Mouse (Mus musculus): ENCODE measurements at regions not wholly inside any gene's neighbourhood (a gene's known extent, or its start where the extent isn't known, plus 50 kb on each side); places are given as distances from the start of the nearest gene placed in this dataset.
"Not testable (repeated sequence)": the region's sequence is repeated elsewhere in the genome, so short reads cannot be mapped to it uniquely, and the experiment has no call there.

DNA sequence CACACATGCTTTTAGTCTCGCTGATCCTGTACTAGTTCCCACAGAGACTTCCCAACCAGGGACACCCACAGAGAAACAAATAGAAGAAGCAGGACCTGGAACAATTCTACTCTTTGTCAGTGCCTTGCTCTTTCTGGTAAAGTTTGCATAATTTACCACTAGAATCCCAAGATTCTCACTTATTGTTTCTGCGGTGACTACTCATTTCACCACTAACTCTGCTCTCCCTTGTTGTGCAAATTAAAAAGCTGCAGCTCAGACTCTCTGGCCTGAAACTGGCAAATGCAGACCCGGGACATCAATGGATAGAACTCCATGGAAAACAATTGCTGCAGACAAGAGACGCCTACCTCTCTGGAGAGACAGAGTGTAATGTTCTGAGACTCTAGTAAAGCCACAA lies 348.4 kb upstream of the Tbl1xr1 start:
- H3K36me3 ChIP-seq (replicated peaks), result no peaks in the 10 kb centered on the region
- H3K9me3 ChIP-seq, result no peaks in the 10 kb centered on the region
- no peak overlapping the region for H3K27ac ChIP-seq
- H3K4me3 ChIP-seq, result no peak overlapping the region
- no peak overlapping the region for H3K9ac ChIP-seq
- no peaks in the 10 kb centered on the region for H3K27me3 ChIP-seq (replicated peaks)
- H3K4me1 ChIP-seq, result peaks cover 4% of the 10 kb centered on the region; the same call in 1 of the 2 replicates
- no peak overlapping the region for H3K4me2 ChIP-seq
- 18% methylated on average over 4 of the region's 4 CpGs for WGBS
- no peak for ATAC-seq (replicated peaks)

DNA sequence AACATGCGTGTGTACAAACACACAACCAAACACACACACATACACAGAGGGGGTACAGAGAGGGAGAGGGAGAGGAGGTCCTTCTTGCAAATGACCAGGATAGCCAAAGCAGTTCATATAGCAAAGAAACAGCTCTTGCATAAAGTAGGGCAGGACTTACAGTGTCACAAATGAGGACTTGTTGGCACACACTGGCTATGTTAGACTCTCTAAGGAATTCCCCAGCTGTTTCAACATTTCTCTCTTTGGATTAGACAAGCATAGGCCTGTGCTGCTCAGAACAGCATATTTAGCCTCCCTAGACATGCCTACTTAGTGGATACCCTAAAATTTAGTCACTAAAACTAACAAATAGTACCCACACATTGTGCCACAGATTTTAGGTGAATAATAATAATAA lies 347.1 kb upstream of the Tbl1xr1 start:
- peaks cover 4% of the 10 kb centered on the region; the same call in 1 of the 2 replicates for H3K4me1 ChIP-seq
- H3K9ac ChIP-seq, result no peak overlapping the region
- no peaks in the 10 kb centered on the region for H3K9me3 ChIP-seq
- H3K4me3 ChIP-seq, result no peak overlapping the region
- no peak overlapping the region for H3K27ac ChIP-seq
- H3K36me3 ChIP-seq (replicated peaks), result no peaks in the 10 kb centered on the region
- no peak for ATAC-seq (replicated peaks)
- WGBS, result 92% methylated on average over 1 of the region's 1 CpGs
- H3K4me2 ChIP-seq, result no peak overlapping the region
- no peaks in the 10 kb centered on the region for H3K27me3 ChIP-seq (replicated peaks)

- H3K36me3 ChIP-seq (replicated peaks), result not testable (repeated sequence)
- WGBS, result 97% methylated on average over 2 of the region's 2 CpGs
Observed at GRCm38 (mm10) chr3:21735688-21736087, 340.8 kb upstream of the Tbl1xr1 start.

DNA sequence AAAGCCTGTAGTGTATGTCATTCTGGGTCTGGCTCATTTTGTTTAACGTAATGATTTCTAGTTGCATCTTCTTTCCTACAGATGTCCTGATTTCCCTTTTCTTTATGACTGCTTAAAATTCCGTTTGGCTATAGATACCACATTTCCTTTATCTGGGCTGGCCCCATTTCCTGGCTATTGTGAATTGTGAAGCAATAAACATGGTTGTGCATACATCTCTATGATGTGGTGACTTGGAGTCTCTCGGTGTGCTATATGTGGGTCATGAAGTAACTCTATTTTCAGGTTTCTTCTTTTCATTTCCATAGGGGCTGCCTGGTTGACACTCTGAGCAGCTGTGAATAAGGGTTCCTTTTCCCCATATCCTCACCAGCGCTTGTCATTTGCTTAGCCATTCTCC lies 336.7 kb upstream of the Tbl1xr1 start:
- 87% methylated on average over 4 of the region's 4 CpGs for WGBS

More at GRCm38 (mm10) chr3:21735688-21736087, 340.8 kb upstream of the Tbl1xr1 start:
- H3K9me3 ChIP-seq; ATAC-seq (replicated peaks); H3K4me3 ChIP-seq; H3K27ac ChIP-seq; H3K4me2 ChIP-seq; H3K4me1 ChIP-seq; H3K27me3 ChIP-seq (replicated peaks); H3K9ac ChIP-seq: not testable (repeated sequence)

DNA sequence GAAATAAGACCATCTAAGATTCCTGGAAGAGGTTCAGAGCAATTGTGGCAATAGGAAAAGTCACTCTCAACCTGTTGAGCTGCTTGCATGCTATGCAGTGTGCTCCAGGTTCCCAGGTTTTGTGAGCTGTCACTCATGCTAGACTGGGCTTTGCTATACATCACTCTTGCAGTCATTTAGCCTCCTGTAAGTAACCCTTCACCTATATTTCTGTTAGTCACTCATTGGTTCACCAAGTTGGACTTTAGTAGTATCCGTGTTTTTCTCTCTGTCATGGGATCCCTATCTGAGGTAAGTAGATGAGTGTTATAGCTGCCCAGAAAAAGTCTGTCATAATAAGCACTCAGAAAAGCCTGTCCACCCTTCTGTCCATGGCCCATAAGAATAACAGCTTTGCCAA lies 332.3 kb upstream of the Tbl1xr1 start:
- no peak overlapping the region for H3K4me3 ChIP-seq
- no peak overlapping the region for H3K9ac ChIP-seq
- no peak overlapping the region for H3K27ac ChIP-seq
- no peaks in the 10 kb centered on the region for H3K9me3 ChIP-seq
- H3K27me3 ChIP-seq (replicated peaks), result no peaks in the 10 kb centered on the region
- 91% methylated on average over 1 of the region's 1 CpGs for WGBS
- H3K36me3 ChIP-seq (replicated peaks), result no peaks in the 10 kb centered on the region
- no peak overlapping the region for H3K4me2 ChIP-seq
- no peaks in the 10 kb centered on the region for H3K4me1 ChIP-seq
- no peak for ATAC-seq (replicated peaks)

More for the DNA sequence above, 336.7 kb upstream of the Tbl1xr1 start:
- H3K4me1 ChIP-seq, result no peaks in the 10 kb centered on the region
- H3K27ac ChIP-seq, result no peak overlapping the region
- no peak overlapping the region for H3K4me3 ChIP-seq
- H3K4me2 ChIP-seq, result no peak overlapping the region
- no peaks in the 10 kb centered on the region for H3K27me3 ChIP-seq (replicated peaks)
- no peaks in the 10 kb centered on the region for H3K36me3 ChIP-seq (replicated peaks)
- no peak for ATAC-seq (replicated peaks)
- no peak overlapping the region for H3K9ac ChIP-seq
- H3K9me3 ChIP-seq, result no peaks in the 10 kb centered on the region

GRCm38 (mm10) chr3:21760516-21761218 lies 315.8 kb upstream of the Tbl1xr1 start:
- H3K27ac ChIP-seq, result no peak overlapping the region
- H3K27me3 ChIP-seq (replicated peaks), result no peaks in the 10 kb centered on the region
- WGBS, result 88% methylated on average over 2 of the region's 2 CpGs
- no peak overlapping the region for H3K4me2 ChIP-seq
- no peak overlapping the region for H3K4me3 ChIP-seq
- no peak for ATAC-seq (replicated peaks)
- H3K36me3 ChIP-seq (replicated peaks), result no peaks in the 10 kb centered on the region
- no peaks in the 10 kb centered on the region for H3K9me3 ChIP-seq
- no peak overlapping the region for H3K9ac ChIP-seq
- no peaks in the 10 kb centered on the region for H3K4me1 ChIP-seq

- H3K27ac ChIP-seq, result no peak overlapping the region
- H3K9me3 ChIP-seq, result no peaks in the 10 kb centered on the region
- no peaks in the 10 kb centered on the region for H3K36me3 ChIP-seq (replicated peaks)
- no peak overlapping the region for H3K4me3 ChIP-seq
- no peak overlapping the region for H3K4me2 ChIP-seq
- no peak overlapping the region for H3K9ac ChIP-seq
- no peaks in the 10 kb centered on the region for H3K4me1 ChIP-seq
- ATAC-seq (replicated peaks), result no peak
- H3K27me3 ChIP-seq (replicated peaks), result no peaks in the 10 kb centered on the region
Observed at GRCm38 (mm10) chr3:21761219-21761600, 315.2 kb upstream of the Tbl1xr1 start.

- H3K4me3 ChIP-seq, result no peak overlapping the region
- ATAC-seq (replicated peaks), result no peak
- WGBS, result 85% methylated on average over 3 of the region's 3 CpGs
Observed at GRCm38 (mm10) chr3:21761909-21762308, 314.5 kb upstream of the Tbl1xr1 start.

GRCm38 (mm10) chr3:21768081-21768480 lies 308.4 kb upstream of the Tbl1xr1 start:
- Histone ChIP-seq H3K9ac (no peak overlapping the region), H3K4me2 (no peak overlapping the region), H3K4me3 (no peak overlapping the region), H3K4me1 (peaks cover 5% of the 10 kb centered on the region; the same call in 1 of the 2 replicates), H3K27me3 (replicated peaks) (no peaks in the 10 kb centered on the region), H3K27ac (no peak overlapping the region), H3K9me3 (no peaks in the 10 kb centered on the region), H3K36me3 (replicated peaks) (no peaks in the 10 kb centered on the region)
- WGBS, result 100% methylated on average over 1 of the region's 1 CpGs
- ATAC-seq (replicated peaks), result no peak

More at GRCm38 (mm10) chr3:21761909-21762308, 314.5 kb upstream of the Tbl1xr1 start:
- Histone ChIP-seq H3K9ac (no peak overlapping the region), H3K4me2 (no peak overlapping the region), H3K4me1 (no peaks in the 10 kb centered on the region), H3K27ac (no peak overlapping the region), H3K36me3 (replicated peaks) (no peaks in the 10 kb centered on the region), H3K27me3 (replicated peaks) (no peaks in the 10 kb centered on the region), H3K9me3 (no peaks in the 10 kb centered on the region)

GRCm38 (mm10) chr3:21769920-21770547 lies 306.4 kb upstream of the Tbl1xr1 start:
- no peak overlapping the region for H3K4me2 ChIP-seq
- H3K36me3 ChIP-seq (replicated peaks), result no peaks in the 10 kb centered on the region
- 49% methylated on average over 9 of the region's 9 CpGs for WGBS
- H3K27ac ChIP-seq, result no peak overlapping the region
- no peak overlapping the region for H3K4me3 ChIP-seq
- H3K9ac ChIP-seq, result no peak overlapping the region
- no peaks in the 10 kb centered on the region for H3K27me3 ChIP-seq (replicated peaks)
- H3K4me1 ChIP-seq, result peaks cover 5% of the 10 kb centered on the region; the same call in 1 of the 2 replicates
- ATAC-seq (replicated peaks), result no peak
- H3K9me3 ChIP-seq, result no peaks in the 10 kb centered on the region

DNA sequence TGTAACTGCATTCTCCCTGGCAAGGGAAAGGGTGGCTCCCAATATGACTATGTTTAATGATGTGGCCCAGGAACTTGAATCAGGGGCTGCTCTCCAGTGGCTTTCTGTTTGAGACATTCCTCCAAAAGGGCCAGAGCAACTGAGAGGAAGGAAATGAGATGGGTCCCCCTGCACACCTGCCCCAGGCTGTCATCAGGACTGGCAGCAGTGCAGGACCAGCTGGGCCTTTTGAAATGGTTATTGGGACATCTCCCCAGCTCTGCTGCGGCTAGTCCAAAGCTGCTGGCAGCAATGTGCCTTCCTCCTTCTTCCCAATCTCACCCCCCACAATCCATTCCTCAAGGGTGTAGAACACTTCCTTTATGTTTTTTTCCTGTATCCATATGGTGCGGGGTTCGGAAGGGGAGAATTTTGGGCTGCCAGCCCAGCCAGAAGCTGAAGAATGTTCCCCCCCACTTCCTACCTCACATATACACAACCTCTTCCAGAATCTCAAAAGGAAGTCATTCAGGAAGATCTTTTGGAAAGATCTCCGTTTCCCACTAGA lies 304.6 kb upstream of the Tbl1xr1 start:
- 87% methylated on average over 4 of the region's 4 CpGs for WGBS
- ATAC-seq (replicated peaks), result no peak
- no peaks in the 10 kb centered on the region for H3K36me3 ChIP-seq (replicated peaks)

DNA sequence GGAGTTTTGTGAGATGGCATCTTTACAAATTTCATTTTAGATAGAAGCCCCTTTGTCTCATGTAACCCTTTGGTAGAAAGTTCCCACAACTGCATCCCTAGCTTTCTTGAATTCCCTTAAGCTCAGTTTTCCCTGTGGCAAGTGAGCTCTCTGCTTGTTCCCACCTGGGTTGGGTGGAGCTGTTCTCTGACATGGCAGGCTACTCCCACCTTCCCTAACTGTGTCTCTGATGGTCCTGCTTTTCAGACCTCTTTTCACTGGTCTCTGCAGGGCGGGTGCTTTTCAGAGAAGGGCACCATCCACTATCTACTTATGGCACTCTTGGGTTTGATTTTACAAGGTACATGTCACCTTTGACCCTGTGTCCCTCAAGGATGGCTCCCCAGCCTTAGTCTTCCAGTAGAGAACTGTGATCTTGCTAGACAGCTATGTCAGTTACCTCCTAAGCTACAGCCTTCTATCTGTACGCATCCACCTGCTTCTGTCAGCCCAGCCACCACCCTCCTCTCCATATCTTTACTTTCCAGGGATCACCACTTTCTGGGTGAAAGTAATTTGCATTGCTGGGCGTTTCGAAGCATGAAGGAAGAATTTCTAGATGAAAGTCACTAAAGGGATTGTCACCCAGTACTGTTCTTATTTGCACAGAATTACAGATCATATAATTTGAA lies 302.1 kb upstream of the Tbl1xr1 start:
- ATAC-seq (replicated peaks), result no peak

More for the DNA sequence above, 304.6 kb upstream of the Tbl1xr1 start:
- H3K4me3 ChIP-seq, result no peak overlapping the region
- no peak overlapping the region for H3K27ac ChIP-seq
- H3K27me3 ChIP-seq (replicated peaks), result no peaks in the 10 kb centered on the region
- peaks cover 5% of the 10 kb centered on the region; the same call in 1 of the 2 replicates for H3K4me1 ChIP-seq
- no peak overlapping the region for H3K4me2 ChIP-seq
- no peak overlapping the region for H3K9ac ChIP-seq
- H3K9me3 ChIP-seq, result no peaks in the 10 kb centered on the region

More for the DNA sequence above, 302.1 kb upstream of the Tbl1xr1 start:
- Histone ChIP-seq H3K4me2 (no peak overlapping the region), H3K4me3 (no peak overlapping the region), H3K36me3 (replicated peaks) (no peaks in the 10 kb centered on the region), H3K9me3 (no peaks in the 10 kb centered on the region), H3K27ac (no peak overlapping the region), H3K4me1 (peaks cover 5% of the 10 kb centered on the region; the same call in 1 of the 2 replicates), H3K9ac (no peak overlapping the region), H3K27me3 (replicated peaks) (no peaks in the 10 kb centered on the region)
- 82% methylated on average over 4 of the region's 4 CpGs for WGBS
